ENCODE assay signal across 15 mouse cellular contexts in genomic region chr2:48494065-48494464, GRCm38 (mm10).
DNase-seq lines count a peak whose midpoint lies in the region; ATAC-seq and TF ChIP-seq lines count a peak whose summit lies in the region.
"Had no signal": no experiment of that assay in that cellular context is flagged by ENCODE, and none has a peak within 500 bp of the region (broad histone marks: within the 10 kb centered on the region; RNA-seq: fewer than 3 reads in every experiment).

No protein-coding gene starts in this region.

- no peaks in the 10 kb centered on the region for H3K36me3 ChIP-seq in hindbrain, postnatal 0 days (ENCODE audit: insufficient read depth, low read length)
- no peaks in the 10 kb centered on the region for H3K36me3 ChIP-seq in hindbrain, embryonic 13.5 days
- H3K36me3 ChIP-seq in intestine, embryonic 16.5 days (ENCODE audit: control insufficient read depth, insufficient read depth, low read length): no peaks in the 10 kb centered on the region
- no peaks in the 10 kb centered on the region for H3K36me3 ChIP-seq in limb, embryonic 10.5 days
- H3K36me3 ChIP-seq in midbrain, embryonic 14.5 days (ENCODE audit: control insufficient read depth, insufficient read depth, low read length): no peaks in the 10 kb centered on the region
- H3K36me3 ChIP-seq: embryonic facial prominence, embryonic 13.5 days; forebrain, embryonic 15.5 days had no signal

- no peak overlapping the region for H3K27ac ChIP-seq in hindbrain, postnatal 0 days
- no peak overlapping the region for H3K27ac ChIP-seq in hindbrain, embryonic 13.5 days
- H3K27ac ChIP-seq in intestine, embryonic 16.5 days (ENCODE audit: low read length): no peak overlapping the region
- peak overlapping the region; percentile 8; the same call in 1 of the 2 replicates for H3K27ac ChIP-seq in limb, embryonic 10.5 days
- H3K27ac ChIP-seq in midbrain, embryonic 14.5 days (replicated peaks; ENCODE audit: low read depth, low read length): no peak overlapping the region
- H3K27ac ChIP-seq: embryonic facial prominence, embryonic 13.5 days; forebrain, embryonic 15.5 days had no signal

- H3K9ac ChIP-seq in hindbrain, postnatal 0 days (replicated peaks; ENCODE audit: low read length): no peak overlapping the region
- H3K9ac ChIP-seq in hindbrain, embryonic 13.5 days: no peak overlapping the region
- H3K9ac ChIP-seq in intestine, embryonic 16.5 days (ENCODE audit: low read depth, low read length): no peak overlapping the region
- no peak overlapping the region for H3K9ac ChIP-seq in midbrain, embryonic 14.5 days (replicated peaks; ENCODE audit: low read length)
- H3K9ac ChIP-seq: embryonic facial prominence, embryonic 13.5 days; forebrain, embryonic 15.5 days; hindbrain, embryonic 14.5 days had no signal

- peak; percentile 6 for DNase-seq in hindbrain, postnatal 0 days (ENCODE audit: low spot score)
- DNase-seq in limb, embryonic 10.5 days (ENCODE audit: low spot score): peak; percentile 50
- peak; percentile 57 for DNase-seq in mesoderm, embryonic 11.5 days (ENCODE audit: low read depth, low spot score)
- DNase-seq in midbrain, embryonic 14.5 days: no peak
- no peak for DNase-seq in c-Kit-positive CD71-positive TER-119-positive erythroid progenitor cells, embryonic 14.5 days (ENCODE audit: low spot score)
- no peak for DNase-seq in adrenal gland, postnatal 4 days (ENCODE audit: low spot score in 2 of 2)
- DNase-seq: B cell, adult 2 months; heart, adult 18-20 months; thymus, postnatal 36 days had no signal

- TF ChIP-seq CTCF in hindbrain, postnatal 0 days (IDR thresholded peaks at IDR 0.05; ENCODE audit: low read depth): no peak

- H3K4me2 ChIP-seq in hindbrain, postnatal 0 days (ENCODE audit: low read depth, low read length): no peak overlapping the region
- H3K4me2 ChIP-seq in hindbrain, embryonic 13.5 days: no peak overlapping the region
- no peak overlapping the region for H3K4me2 ChIP-seq in intestine, embryonic 16.5 days (ENCODE audit: low read depth, low read length)
- H3K4me2 ChIP-seq in midbrain, embryonic 14.5 days (ENCODE audit: low read length): no peak overlapping the region
- H3K4me2 ChIP-seq: embryonic facial prominence, embryonic 13.5 days; forebrain, embryonic 15.5 days; hindbrain, embryonic 14.5 days had no signal

- 0 out of 2 replicates have a peak, but pooled peaks have one; percentile 21 for ATAC-seq in hindbrain, postnatal 0 days
- no peak for ATAC-seq in hindbrain, embryonic 13.5 days (ENCODE audit: low FRiP score)
- ATAC-seq in intestine, embryonic 16.5 days: peak; percentile 63
- ATAC-seq in midbrain, embryonic 14.5 days (ENCODE audit: low FRiP score, low TSS enrichment): no peak
- ATAC-seq: forebrain, embryonic 15.5 days had no signal

- 50% methylated on average over 2 of the region's 2 CpGs for WGBS in hindbrain, postnatal 0 days
- WGBS in hindbrain, embryonic 13.5 days: 58% methylated on average over 2 of the region's 2 CpGs
- WGBS in intestine, embryonic 16.5 days: 38% methylated on average over 2 of the region's 2 CpGs
- WGBS in limb, embryonic 10.5 days: 28% methylated on average over 2 of the region's 2 CpGs
- 58% methylated on average over 2 of the region's 2 CpGs for WGBS in midbrain, embryonic 14.5 days

- no peaks in the 10 kb centered on the region for H3K27me3 ChIP-seq in hindbrain, postnatal 0 days (ENCODE audit: insufficient read depth, low read length)
- no peaks in the 10 kb centered on the region for H3K27me3 ChIP-seq in hindbrain, embryonic 13.5 days
- no peaks in the 10 kb centered on the region for H3K27me3 ChIP-seq in intestine, embryonic 16.5 days (replicated peaks; ENCODE audit: control insufficient read depth, insufficient read depth, low read length)
- peaks cover 17% of the 10 kb centered on the region for H3K27me3 ChIP-seq in limb, embryonic 10.5 days (ENCODE audit: low read depth, poor library complexity, severe bottlenecking)
- H3K27me3 ChIP-seq in midbrain, embryonic 14.5 days (ENCODE audit: control insufficient read depth, insufficient read depth, low read length): no peaks in the 10 kb centered on the region
- H3K27me3 ChIP-seq: embryonic facial prominence, embryonic 13.5 days; forebrain, embryonic 15.5 days; megakaryocyte, embryonic 14.5 days had no signal

- H3K9me3 ChIP-seq in hindbrain, postnatal 0 days (ENCODE audit: low read length): no peaks in the 10 kb centered on the region
- no peaks in the 10 kb centered on the region for H3K9me3 ChIP-seq in hindbrain, embryonic 13.5 days
- H3K9me3 ChIP-seq in intestine, embryonic 16.5 days (ENCODE audit: control insufficient read depth, low read length): no peaks in the 10 kb centered on the region
- no peaks in the 10 kb centered on the region for H3K9me3 ChIP-seq in limb, embryonic 10.5 days (replicated peaks)
- no peaks in the 10 kb centered on the region for H3K9me3 ChIP-seq in midbrain, embryonic 14.5 days (ENCODE audit: control insufficient read depth, low read length)
- H3K9me3 ChIP-seq: embryonic facial prominence, embryonic 13.5 days; forebrain, embryonic 15.5 days had no signal

- H3K4me3 ChIP-seq in hindbrain, postnatal 0 days (ENCODE audit: low read length): no peak overlapping the region
- H3K4me3 ChIP-seq in hindbrain, embryonic 13.5 days: no peak overlapping the region
- H3K4me3 ChIP-seq in intestine, embryonic 16.5 days (ENCODE audit: low read length): no peak overlapping the region
- H3K4me3 ChIP-seq in limb, embryonic 10.5 days: no peak overlapping the region
- no peak overlapping the region for H3K4me3 ChIP-seq in midbrain, embryonic 14.5 days (replicated peaks; ENCODE audit: low read depth, low read length)
- H3K4me3 ChIP-seq: embryonic facial prominence, embryonic 13.5 days; forebrain, embryonic 15.5 days; megakaryocyte, embryonic 14.5 days had no signal

- no peaks in the 10 kb centered on the region for H3K4me1 ChIP-seq in hindbrain, postnatal 0 days (ENCODE audit: insufficient read depth, low read length)
- H3K4me1 ChIP-seq in hindbrain, embryonic 13.5 days (replicated peaks): no peaks in the 10 kb centered on the region
- H3K4me1 ChIP-seq in intestine, embryonic 16.5 days (ENCODE audit: control insufficient read depth, insufficient read depth, low read length): no peaks in the 10 kb centered on the region
- peaks cover 15% of the 10 kb centered on the region for H3K4me1 ChIP-seq in limb, embryonic 10.5 days
- no peaks in the 10 kb centered on the region for H3K4me1 ChIP-seq in midbrain, embryonic 14.5 days (ENCODE audit: control insufficient read depth, insufficient read depth, low read length)
- H3K4me1 ChIP-seq: embryonic facial prominence, embryonic 13.5 days; forebrain, embryonic 15.5 days had no signal

Comparison
In these comparisons a context has a peak if more than half of its experiments do, and no peak if none do; other contexts are left out.
1. ATAC-seq: peak in hindbrain, postnatal 0 days (single experiment) and intestine, embryonic 16.5 days (single experiment); none in hindbrain, embryonic 13.5 days (single experiment) and midbrain, embryonic 14.5 days (single experiment).
2. DNase-seq: peak in hindbrain, postnatal 0 days (single experiment), limb, embryonic 10.5 days (single experiment) and mesoderm, embryonic 11.5 days (single experiment); none in midbrain, embryonic 14.5 days (single experiment), c-Kit-positive CD71-positive TER-119-positive erythroid progenitor cells, embryonic 14.5 days (single experiment) and adrenal gland, postnatal 4 days (0 of 2).